Mouse (Mus musculus): ENCODE measurements around the gene Hes2. TPM values are rescaled to one million over a fixed set of nuclear protein-coding genes. Genes with fewer than 3 reads are reported as not detected.
A peak's percentile ranks its signal among the peaks of the same experiment; 100 is the strongest.

Gene Hes2
- polyA plus RNA-seq, 1 experiment from 2014 or later: 0.07 TPM

- no peak overlapping the region for H3K4me2 ChIP-seq
- H3K4me3 ChIP-seq (ENCODE audit: low read depth, low read length): no peak overlapping the region
- no peak overlapping the region for H3K27ac ChIP-seq (ENCODE audit: low read depth, low read length)
- H3K27me3 ChIP-seq (ENCODE audit: control insufficient read depth, insufficient read depth, low read length): peaks cover 52% of the 10 kb centered on the region
- no peak for ATAC-seq (replicated peaks; ENCODE audit: insufficient number of reproducible peaks, low FRiP score, low TSS enrichment)
- no peaks in the 10 kb centered on the region for H3K9me3 ChIP-seq (replicated peaks; ENCODE audit: control insufficient read depth, low read length)
- no peaks in the 10 kb centered on the region for H3K36me3 ChIP-seq (ENCODE audit: control insufficient read depth, insufficient read depth, low read length)
- H3K9ac ChIP-seq (ENCODE audit: low read depth, low read length): no peak overlapping the region
- H3K4me1 ChIP-seq (ENCODE audit: control insufficient read depth, insufficient read depth, low read length): peaks cover 8% of the 10 kb centered on the region
- 90% methylated on average over 2 of the region's 2 CpGs for WGBS (ENCODE audit: insufficient replicate concordance)
Observed at GRCm38 (mm10) chr4:152136876-152137250, 21.8 kb upstream of the Hes2 start.

- peaks cover 40% of the 10 kb centered on the region for H3K27me3 ChIP-seq (ENCODE audit: control insufficient read depth, insufficient read depth, low read length)
- ATAC-seq (replicated peaks; ENCODE audit: insufficient number of reproducible peaks, low FRiP score, low TSS enrichment): peak; percentile 85
- peak overlapping the region; percentile 69 for H3K4me2 ChIP-seq
- peak overlapping the region; percentile 47 for H3K4me3 ChIP-seq (ENCODE audit: low read depth, low read length)
- H3K9me3 ChIP-seq (replicated peaks; ENCODE audit: control insufficient read depth, low read length): no peaks in the 10 kb centered on the region
- 4% methylated on average over 51 of the region's 51 CpGs for WGBS (ENCODE audit: insufficient replicate concordance)
- H3K9ac ChIP-seq (ENCODE audit: low read depth, low read length): no peak overlapping the region
- peaks cover 8% of the 10 kb centered on the region; the same call in 1 of the 2 replicates for H3K4me1 ChIP-seq (ENCODE audit: control insufficient read depth, insufficient read depth, low read length)
- H3K27ac ChIP-seq (ENCODE audit: low read depth, low read length): no peak overlapping the region
- H3K36me3 ChIP-seq (ENCODE audit: control insufficient read depth, insufficient read depth, low read length): no peaks in the 10 kb centered on the region
Observed at GRCm38 (mm10) chr4:152138497-152139260, 20.0 kb upstream of the Hes2 start.

GRCm38 (mm10) chr4:152140441-152140840 lies 18.2 kb upstream of the Hes2 start:
- H3K4me2 ChIP-seq: no peak overlapping the region
- WGBS (ENCODE audit: insufficient replicate concordance): 32% methylated on average over 6 of the region's 6 CpGs
- no peak overlapping the region for H3K27ac ChIP-seq (ENCODE audit: low read depth, low read length)
- H3K9ac ChIP-seq (ENCODE audit: low read depth, low read length): no peak overlapping the region
- peaks cover 36% of the 10 kb centered on the region for H3K27me3 ChIP-seq (ENCODE audit: control insufficient read depth, insufficient read depth, low read length)
- ATAC-seq (replicated peaks; ENCODE audit: insufficient number of reproducible peaks, low FRiP score, low TSS enrichment): no peak
- H3K9me3 ChIP-seq (replicated peaks; ENCODE audit: control insufficient read depth, low read length): no peaks in the 10 kb centered on the region
- H3K4me3 ChIP-seq (ENCODE audit: low read depth, low read length): no peak overlapping the region
- H3K4me1 ChIP-seq (ENCODE audit: control insufficient read depth, insufficient read depth, low read length): peaks cover 8% of the 10 kb centered on the region; the same call in 1 of the 2 replicates
- no peaks in the 10 kb centered on the region for H3K36me3 ChIP-seq (ENCODE audit: control insufficient read depth, insufficient read depth, low read length)

DNA sequence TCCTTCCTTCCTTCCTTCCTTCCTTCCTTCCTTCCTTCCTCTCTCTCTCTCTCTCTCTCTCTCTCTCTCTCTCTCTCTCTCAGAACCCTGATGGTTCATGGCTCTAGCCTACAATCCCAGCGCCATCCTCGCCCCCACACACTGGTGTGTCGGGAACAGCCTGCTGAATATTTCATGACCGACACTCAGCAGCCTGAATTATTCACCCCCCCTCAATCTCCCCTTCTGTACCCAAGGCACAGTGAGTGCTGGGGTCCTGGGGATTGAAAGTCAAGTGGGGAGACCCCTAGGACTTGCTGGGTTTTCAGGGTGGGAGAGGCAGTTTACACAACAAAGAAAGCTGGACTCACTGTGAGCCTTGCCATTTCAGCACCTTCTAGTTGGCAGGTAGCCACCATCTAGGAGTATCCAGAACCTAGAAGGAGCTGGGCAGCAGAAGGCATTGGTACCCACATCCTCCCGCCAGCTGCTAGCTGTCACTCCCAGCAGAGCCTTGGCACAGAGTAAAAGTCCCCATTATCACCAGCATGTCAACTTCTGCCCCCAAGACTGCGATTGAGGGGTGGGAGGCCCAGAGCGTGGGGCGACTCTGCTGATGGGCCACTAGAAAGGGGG lies 17.0 kb upstream of the Hes2 start:
- Histone ChIP-seq H3K9ac (ENCODE audit: low read depth, low read length) (no peak overlapping the region), H3K4me2 (no peak overlapping the region), H3K36me3 (ENCODE audit: control insufficient read depth, insufficient read depth, low read length) (no peaks in the 10 kb centered on the region), H3K9me3 (replicated peaks; ENCODE audit: control insufficient read depth, low read length) (no peaks in the 10 kb centered on the region), H3K27ac (ENCODE audit: low read depth, low read length) (no peak overlapping the region), H3K27me3 (ENCODE audit: control insufficient read depth, insufficient read depth, low read length) (peaks cover 34% of the 10 kb centered on the region), H3K4me1 (ENCODE audit: control insufficient read depth, insufficient read depth, low read length) (peaks cover 8% of the 10 kb centered on the region; the same call in 1 of the 2 replicates), H3K4me3 (ENCODE audit: low read depth, low read length) (no peak overlapping the region)
- ATAC-seq (replicated peaks; ENCODE audit: insufficient number of reproducible peaks, low FRiP score, low TSS enrichment): no peak
- WGBS (ENCODE audit: insufficient replicate concordance): 69% methylated on average over 8 of the region's 8 CpGs

- no peak overlapping the region for H3K4me2 ChIP-seq
- no peak overlapping the region for H3K4me3 ChIP-seq (ENCODE audit: low read depth, low read length)
- 35% methylated on average over 1 of the region's 1 CpGs for WGBS (ENCODE audit: insufficient replicate concordance)
- H3K9me3 ChIP-seq (replicated peaks; ENCODE audit: control insufficient read depth, low read length): no peaks in the 10 kb centered on the region
- H3K36me3 ChIP-seq (ENCODE audit: control insufficient read depth, insufficient read depth, low read length): no peaks in the 10 kb centered on the region
- peaks cover 3% of the 10 kb centered on the region; the same call in 1 of the 2 replicates for H3K4me1 ChIP-seq (ENCODE audit: control insufficient read depth, insufficient read depth, low read length)
- no peak for ATAC-seq (replicated peaks; ENCODE audit: insufficient number of reproducible peaks, low FRiP score, low TSS enrichment)
- H3K27ac ChIP-seq (ENCODE audit: low read depth, low read length): no peak overlapping the region
- H3K27me3 ChIP-seq (ENCODE audit: control insufficient read depth, insufficient read depth, low read length): peaks cover 28% of the 10 kb centered on the region
- no peak overlapping the region for H3K9ac ChIP-seq (ENCODE audit: low read depth, low read length)
Observed at GRCm38 (mm10) chr4:152143632-152144031, 15.0 kb upstream of the Hes2 start.

DNA sequence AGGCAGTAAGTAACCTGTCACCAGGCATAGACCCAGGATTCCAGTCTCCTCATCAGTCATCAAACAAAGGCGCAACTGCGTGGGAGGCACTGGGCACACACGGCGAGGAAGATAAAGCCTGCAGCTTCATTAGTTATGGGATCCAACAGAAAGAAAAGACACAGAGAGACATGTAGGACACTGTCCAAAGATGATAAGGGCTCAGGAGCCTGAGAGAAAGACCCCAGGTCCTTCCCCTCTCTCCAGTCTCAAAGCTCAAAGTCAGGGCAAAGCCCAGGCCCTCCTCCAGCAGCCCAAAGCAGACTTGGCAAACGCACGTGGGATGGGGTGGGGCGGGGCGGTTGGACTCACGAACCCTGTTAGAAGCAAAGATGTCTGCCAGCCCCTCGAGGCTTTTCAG lies 13.2 kb upstream of the Hes2 start:
- Histone ChIP-seq H3K27me3 (ENCODE audit: control insufficient read depth, insufficient read depth, low read length) (peaks cover 34% of the 10 kb centered on the region), H3K9me3 (replicated peaks; ENCODE audit: control insufficient read depth, low read length) (no peaks in the 10 kb centered on the region), H3K9ac (ENCODE audit: low read depth, low read length) (no peak overlapping the region), H3K4me2 (no peak overlapping the region), H3K36me3 (ENCODE audit: control insufficient read depth, insufficient read depth, low read length) (no peaks in the 10 kb centered on the region), H3K27ac (ENCODE audit: low read depth, low read length) (no peak overlapping the region), H3K4me3 (ENCODE audit: low read depth, low read length) (no peak overlapping the region), H3K4me1 (ENCODE audit: control insufficient read depth, insufficient read depth, low read length) (peaks cover 1% of the 10 kb centered on the region; the same call in 1 of the 2 replicates)
- WGBS (ENCODE audit: insufficient replicate concordance): 56% methylated on average over 10 of the region's 10 CpGs
- no peak for ATAC-seq (replicated peaks; ENCODE audit: insufficient number of reproducible peaks, low FRiP score, low TSS enrichment)

- Histone ChIP-seq H3K9me3 (replicated peaks; ENCODE audit: control insufficient read depth, low read length) (no peaks in the 10 kb centered on the region), H3K27me3 (ENCODE audit: control insufficient read depth, insufficient read depth, low read length) (peaks cover 38% of the 10 kb centered on the region), H3K9ac (ENCODE audit: low read depth, low read length) (no peak overlapping the region), H3K36me3 (ENCODE audit: control insufficient read depth, insufficient read depth, low read length) (no peaks in the 10 kb centered on the region), H3K4me1 (ENCODE audit: control insufficient read depth, insufficient read depth, low read length) (peaks cover 3% of the 10 kb centered on the region; the same call in 1 of the 2 replicates), H3K4me3 (ENCODE audit: low read depth, low read length) (no peak overlapping the region), H3K4me2 (no peak overlapping the region), H3K27ac (ENCODE audit: low read depth, low read length) (no peak overlapping the region)
- no peak for ATAC-seq (replicated peaks; ENCODE audit: insufficient number of reproducible peaks, low FRiP score, low TSS enrichment)
- 64% methylated on average over 11 of the region's 11 CpGs for WGBS (ENCODE audit: insufficient replicate concordance)
Observed at GRCm38 (mm10) chr4:152146033-152146827, 12.4 kb upstream of the Hes2 start.

GRCm38 (mm10) chr4:152150546-152150945 lies 8.1 kb upstream of the Hes2 start:
- H3K9ac ChIP-seq (ENCODE audit: low read depth, low read length): no peak overlapping the region
- peaks cover 18% of the 10 kb centered on the region for H3K4me1 ChIP-seq (ENCODE audit: control insufficient read depth, insufficient read depth, low read length)
- H3K4me2 ChIP-seq: no peak overlapping the region
- no peak for ATAC-seq (replicated peaks; ENCODE audit: insufficient number of reproducible peaks, low FRiP score, low TSS enrichment)
- H3K27me3 ChIP-seq (ENCODE audit: control insufficient read depth, insufficient read depth, low read length): peaks cover 48% of the 10 kb centered on the region
- no peaks in the 10 kb centered on the region for H3K9me3 ChIP-seq (replicated peaks; ENCODE audit: control insufficient read depth, low read length)
- no peaks in the 10 kb centered on the region for H3K36me3 ChIP-seq (ENCODE audit: control insufficient read depth, insufficient read depth, low read length)
- no peak overlapping the region for H3K27ac ChIP-seq (ENCODE audit: low read depth, low read length)
- WGBS (ENCODE audit: insufficient replicate concordance): 41% methylated on average over 4 of the region's 4 CpGs
- H3K4me3 ChIP-seq (ENCODE audit: low read depth, low read length): no peak overlapping the region

All from heart, embryonic 11.5 days (tissue).